Mouse (Mus musculus): ENCODE measurements around the gene Slc5a5.
"Not testable (repeated sequence)": the region's sequence is repeated elsewhere in the genome, so short reads cannot be mapped to it uniquely, and the experiment has no call there.

Slc5a5 gene

DNA sequence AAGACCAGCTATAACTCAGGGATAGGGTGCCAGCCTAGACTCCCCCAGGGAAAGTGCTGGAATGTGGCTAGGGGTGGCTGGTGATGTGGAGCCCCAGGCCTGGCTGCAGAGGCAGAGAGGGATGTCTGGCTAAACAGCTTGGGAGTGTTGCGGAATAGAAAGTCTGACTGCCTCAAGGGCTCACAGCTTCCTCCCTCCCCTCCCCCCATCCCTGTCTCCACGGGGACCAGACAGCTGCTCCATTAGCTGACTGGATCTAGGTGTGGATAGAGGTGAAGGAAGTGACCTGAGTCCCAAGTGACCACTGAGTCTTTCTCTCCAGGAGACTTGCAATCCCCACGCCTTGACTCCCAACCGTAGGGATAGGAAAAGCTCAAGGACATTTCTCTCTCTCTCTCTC lies 10.6 kb upstream of the Slc5a5 start:
- DNase-seq (ENCODE audit: extremely low read depth, low read depth, low spot score): no peak

DNA sequence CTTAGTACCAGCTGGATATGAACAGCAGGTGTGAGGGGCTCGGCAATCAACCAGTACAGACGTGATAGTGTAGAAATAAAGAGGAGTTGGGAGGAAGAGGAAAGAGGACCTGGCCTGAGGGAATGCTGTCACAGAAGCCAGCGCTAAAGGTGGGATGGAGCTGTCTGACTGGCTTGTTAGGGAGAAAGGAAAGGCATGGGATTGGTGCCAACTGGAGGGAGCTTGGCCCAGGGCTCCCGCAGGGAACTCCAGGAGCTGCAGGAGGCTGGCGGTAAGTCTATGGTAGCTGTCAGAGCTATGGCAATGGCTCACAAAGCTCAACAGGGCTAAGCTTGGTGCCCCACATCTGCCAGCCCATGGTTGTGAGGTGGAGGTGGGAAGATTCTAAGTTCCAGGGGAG lies 9.7 kb upstream of the Slc5a5 start:
- no peak for DNase-seq (ENCODE audit: extremely low read depth, low read depth, low spot score)

DNA sequence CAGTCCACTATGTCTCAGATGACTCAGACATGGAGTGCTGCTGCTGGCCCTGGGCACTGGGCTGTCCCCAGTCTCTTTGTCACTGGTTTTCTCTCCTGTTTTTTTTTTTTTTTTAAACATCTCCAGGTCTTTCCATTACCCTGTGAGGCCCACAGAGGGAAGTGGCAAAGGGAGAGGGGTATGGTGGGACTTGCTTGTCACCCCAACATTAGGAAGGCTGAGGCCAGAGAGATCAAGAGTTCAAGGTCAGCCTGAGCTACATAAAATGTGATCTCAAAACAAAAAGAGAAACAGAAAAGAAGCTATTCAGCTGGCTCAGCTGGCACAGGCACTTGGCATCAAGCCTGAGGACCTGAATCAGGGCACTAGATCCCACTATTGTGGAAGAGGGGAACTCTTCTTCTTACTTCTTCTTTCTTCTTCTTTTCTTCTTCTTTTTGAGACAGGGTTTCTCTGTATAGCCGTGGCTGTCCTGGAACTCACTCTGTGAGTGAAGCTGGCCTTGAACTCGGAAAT lies 8.4 kb upstream of the Slc5a5 start:
- DNase-seq (ENCODE audit: extremely low read depth, low read depth, low spot score): no peak

DNA sequence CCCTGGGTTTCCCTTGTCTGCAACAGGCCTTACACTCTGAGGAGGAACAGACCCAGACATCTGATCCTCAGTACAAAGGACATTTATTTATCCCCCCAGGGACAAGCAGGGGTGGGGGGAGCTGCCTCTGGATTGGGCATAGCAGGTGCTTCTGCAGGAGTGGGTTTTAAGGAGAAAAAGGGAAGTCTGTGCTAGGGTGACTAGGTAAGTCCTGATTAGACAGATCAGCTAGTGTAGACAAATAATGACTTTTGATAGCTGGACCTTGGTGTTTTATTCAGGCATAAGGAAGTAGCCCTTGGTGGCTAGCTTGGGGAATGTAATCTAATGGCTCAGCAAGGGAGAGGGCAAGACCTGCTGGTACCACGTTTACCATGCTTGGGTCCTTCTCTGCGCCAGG lies 6.7 kb upstream of the Slc5a5 start:
- DNase-seq (ENCODE audit: extremely low read depth, low read depth, low spot score): no peak

DNA sequence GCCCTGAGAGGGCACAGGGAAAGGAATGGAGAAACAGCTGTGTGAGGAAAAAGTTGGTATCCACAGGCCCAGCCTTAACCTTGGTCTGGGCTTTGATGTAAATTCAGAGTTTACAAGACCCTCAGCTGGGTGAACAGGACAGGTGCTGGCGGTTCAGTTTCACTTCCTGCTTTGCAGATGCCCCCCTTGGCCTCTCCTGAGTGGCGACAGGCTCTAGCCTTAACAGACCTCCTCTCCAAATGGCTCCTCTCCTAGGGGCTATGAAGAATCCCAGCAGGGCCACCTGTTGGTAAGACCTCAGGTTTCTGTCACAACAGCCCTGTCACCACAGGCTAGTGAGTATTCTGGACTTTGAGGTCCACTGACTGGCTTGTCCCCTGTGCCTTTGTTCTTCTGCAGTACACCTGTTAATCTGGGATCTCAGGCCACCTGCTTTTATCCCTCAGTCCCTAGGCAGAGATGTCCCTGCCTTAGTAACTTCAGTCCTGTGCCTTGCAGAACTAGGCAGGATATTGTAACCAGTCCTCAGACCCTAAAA lies 6.2 kb upstream of the Slc5a5 start:
- no peak for DNase-seq (ENCODE audit: extremely low read depth, low read depth, low spot score)

DNA sequence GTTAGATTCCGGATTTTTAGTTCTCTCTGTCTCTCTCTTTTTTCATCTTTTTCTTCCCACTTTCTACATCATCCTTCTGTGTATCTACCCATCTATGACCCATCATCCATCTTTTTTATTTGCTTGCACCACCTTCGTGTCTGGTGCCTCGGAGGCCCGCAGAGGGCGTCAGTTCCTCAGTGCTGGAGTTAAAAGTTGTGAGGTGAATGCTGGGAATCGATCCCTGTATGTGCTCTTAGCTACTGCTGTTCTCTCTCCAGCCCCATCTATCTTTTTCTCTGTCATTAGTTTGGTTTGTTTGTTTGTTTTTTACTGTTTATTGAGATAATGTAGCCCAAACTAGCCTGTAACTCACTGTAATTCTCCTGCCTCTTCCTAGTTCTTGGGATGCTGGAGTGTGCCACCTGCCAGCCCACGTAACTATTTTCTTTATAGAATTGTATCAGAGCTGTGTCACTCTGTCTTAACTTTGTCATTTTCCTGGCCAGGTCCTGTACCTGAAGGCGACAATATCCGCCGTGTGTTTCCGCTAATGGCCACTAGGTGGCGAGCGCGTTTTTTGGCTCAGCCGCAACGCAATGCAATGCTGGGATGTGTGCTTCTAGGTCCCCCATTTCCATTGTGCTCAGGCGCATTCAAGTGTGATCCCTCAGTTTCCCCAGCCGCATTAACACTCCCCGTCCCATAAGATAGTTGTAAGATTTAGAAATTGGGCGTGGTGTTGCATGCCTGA lies 5.3 kb upstream of the Slc5a5 start:
- DNase-seq (ENCODE audit: extremely low read depth, low read depth, low spot score): no peak

DNA sequence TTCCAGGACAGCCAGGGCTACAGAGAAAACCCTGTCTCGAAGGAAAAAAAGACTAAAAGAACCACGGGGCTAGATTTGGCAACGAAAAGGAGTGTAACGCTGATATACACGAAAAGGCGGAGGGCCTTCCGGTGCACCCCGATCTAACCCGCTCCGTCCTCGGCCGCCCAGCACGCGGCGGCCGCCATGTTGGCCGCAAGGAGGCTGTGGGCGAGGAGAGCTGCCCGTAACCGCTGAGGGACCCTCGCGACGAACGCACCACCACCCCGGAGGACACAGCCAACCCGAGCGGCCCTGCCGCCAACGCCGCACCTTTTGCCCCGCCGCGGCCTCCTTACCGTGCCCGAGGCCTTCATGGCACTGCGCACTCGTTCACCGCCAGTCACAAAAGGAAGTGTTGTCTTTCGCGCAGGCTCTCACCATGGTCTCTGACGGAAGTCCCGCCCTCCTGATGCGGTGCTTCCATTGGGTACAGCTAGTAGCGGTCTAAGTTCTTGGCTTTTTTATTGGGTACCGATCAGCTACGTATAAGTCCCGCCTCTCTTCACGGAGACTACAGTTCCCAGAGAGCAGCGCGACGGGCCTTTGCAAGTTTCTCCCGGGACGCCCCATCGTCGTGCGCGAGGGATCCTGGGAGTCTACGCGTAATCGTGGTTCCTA lies 4.6 kb upstream of the Slc5a5 start, which contains the start of gene Rpl18a:
Gene Rpl18a, minus strand, starts transcription at position 392 of the 660 bp plus-strand sequence.
- peak; percentile 98 for DNase-seq (ENCODE audit: extremely low read depth, low read depth, low spot score)

DNA sequence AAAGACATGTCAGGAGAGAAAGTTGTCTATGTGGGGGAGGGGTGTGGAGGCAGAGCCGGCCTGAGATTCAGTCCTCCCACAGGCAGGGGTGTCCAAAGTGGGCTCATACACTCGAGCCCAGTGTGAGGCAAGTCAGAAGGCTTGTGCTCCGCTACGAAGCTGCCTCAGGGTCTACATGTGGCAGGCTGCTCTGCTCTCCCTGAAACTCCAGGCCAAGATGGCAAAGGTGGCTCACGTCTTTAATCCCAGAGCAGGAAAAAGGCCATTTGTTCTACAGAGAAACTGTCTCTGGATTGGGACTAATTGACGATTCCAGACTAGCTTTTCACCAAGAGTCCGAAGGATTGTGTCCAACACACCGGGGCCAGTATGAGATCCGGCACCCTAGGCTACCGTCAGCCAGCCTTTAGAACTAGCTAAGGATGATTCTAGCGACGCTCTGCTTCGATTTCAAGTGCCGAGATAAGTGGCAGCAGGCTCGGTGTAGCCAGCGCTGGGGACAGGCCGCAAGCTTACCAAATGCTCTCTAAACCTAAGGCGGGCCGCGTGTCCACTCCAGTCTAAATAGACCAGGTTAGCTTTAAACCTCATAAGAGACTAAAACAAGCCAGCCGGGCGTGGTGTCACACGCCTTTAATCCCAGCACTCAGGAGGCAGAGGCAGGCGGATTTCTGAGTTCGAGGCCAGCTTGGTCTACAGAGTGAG lies 3.9 kb upstream of the Slc5a5 start:
- no peak for DNase-seq (ENCODE audit: extremely low read depth, low read depth, low spot score)

DNA sequence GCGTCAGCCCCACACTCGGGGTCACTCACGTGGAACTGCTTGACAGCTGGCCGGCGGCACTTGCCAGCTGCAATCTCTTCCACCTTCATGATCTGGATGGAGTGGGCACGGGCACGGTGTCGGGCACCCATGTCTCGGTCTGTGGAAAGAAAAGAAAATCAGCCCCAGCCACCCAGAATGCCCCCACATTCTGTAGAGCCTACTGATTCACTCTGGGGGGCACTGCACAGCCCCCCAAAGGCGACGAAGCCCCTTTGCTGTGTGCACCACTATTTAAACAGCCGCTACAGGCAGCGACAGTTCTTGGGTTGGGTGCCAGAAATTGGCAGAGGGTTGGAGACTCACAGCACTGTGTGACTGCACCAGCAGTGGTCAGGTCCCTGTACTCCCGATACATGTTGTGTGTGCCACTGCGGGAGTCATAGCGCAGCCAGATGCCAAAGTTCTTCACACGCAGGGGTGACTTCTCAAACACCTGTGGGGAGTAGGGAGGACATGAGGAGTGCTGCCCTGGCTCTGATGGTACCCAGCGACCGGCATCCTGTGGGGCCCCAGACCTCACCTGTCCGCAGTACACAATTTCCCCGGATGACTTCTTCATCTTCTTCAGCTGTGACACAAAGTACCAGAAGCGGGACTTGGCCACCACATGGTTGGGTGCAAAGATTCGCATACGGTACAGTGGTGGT lies 3.2 kb upstream of the Slc5a5 start:
- DNase-seq (ENCODE audit: extremely low read depth, low read depth, low spot score): not testable (repeated sequence)

DNA sequence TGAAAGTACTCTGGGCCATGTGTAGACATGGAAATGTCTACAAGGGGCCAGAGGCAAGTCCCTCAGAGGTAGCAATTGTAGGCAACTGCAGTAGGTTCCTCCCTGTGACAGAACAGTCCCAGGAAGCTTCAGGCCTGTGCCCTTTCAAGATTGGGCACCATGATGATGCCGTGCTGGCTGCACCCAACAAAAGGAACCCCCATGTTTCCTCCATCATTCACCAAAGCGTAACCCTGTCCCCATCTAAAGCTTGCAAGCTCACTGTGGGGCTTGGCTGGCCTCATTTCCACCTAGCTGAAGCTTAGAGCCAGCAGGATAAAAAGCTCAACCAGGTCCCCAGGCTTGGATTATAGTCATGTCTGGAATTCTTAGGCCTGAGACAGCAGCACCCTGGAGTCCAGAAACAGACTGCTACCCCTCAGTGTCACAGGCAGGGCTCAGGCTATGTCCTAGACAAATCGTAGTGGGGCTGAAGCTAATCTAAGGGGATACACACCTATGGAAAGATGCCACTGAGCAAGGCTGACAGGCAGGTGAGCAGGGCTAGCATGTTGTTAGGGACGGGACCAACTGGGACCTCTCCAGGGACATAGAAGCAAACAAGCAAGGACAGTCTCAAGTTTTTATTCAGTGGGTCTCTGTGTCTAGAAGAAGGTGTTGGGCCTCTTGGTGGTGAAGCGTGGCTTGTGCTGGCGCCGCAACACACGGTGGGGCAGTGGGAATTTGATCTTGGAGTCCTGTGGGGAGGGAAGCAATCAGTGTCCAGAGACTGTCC lies 2.4 kb upstream of the Slc5a5 start:
- no peak for DNase-seq (ENCODE audit: extremely low read depth, low read depth, low spot score)

DNA sequence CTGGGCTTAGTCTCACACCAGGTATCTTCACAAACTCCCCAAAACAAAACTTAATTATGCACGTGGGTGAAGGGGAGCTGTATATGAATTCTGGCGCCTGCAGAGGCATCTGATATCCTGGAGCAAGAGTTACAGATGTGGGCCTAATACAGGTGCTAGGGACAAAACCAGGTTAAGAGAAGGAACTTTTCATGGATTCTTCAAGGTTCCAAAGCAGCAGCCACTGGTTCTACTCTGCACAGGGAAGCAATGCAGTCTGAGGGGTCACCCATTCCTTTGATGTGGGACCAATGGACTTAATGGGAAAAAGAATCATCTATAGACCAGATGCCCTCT lies 1.8 kb upstream of the Slc5a5 start:
- DNase-seq (ENCODE audit: extremely low read depth, low read depth, low spot score): no peak

DNA sequence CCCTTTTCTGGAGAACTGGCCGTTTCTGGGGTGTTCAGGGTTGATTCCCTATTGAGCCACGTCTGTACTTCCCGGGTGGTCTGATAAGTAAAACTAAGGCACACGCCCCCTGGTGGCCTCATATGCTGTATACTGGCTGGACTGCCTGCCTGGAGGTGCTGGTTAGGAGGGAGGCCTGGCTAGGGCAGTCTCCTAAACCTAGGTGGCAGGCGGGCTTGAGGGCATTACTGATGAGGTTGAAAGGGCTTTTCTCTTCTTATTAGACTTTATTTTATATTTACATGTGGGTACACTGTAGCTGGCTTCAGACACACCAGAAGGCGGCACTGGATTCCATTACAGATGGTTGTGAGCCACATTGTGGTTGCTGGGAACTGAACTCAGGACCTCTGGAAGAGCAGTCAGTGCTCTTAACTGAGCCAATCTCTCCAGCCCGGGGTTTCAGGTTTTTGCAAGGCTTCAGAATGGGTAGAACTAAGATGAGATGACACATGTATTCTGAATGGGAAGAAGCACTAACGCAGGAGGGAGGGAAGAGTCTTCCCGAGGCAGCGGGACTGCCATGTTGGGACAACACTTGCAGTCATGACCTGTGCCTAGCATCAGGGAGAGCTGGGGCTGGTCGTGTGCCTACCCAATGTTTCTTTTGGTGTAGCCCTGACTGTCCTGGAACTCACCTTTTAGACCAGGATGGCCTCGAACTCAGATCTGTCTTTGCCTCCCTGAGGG lies 1.3 kb upstream of the Slc5a5 start:
- no peak for DNase-seq (ENCODE audit: extremely low read depth, low read depth, low spot score)

DNA sequence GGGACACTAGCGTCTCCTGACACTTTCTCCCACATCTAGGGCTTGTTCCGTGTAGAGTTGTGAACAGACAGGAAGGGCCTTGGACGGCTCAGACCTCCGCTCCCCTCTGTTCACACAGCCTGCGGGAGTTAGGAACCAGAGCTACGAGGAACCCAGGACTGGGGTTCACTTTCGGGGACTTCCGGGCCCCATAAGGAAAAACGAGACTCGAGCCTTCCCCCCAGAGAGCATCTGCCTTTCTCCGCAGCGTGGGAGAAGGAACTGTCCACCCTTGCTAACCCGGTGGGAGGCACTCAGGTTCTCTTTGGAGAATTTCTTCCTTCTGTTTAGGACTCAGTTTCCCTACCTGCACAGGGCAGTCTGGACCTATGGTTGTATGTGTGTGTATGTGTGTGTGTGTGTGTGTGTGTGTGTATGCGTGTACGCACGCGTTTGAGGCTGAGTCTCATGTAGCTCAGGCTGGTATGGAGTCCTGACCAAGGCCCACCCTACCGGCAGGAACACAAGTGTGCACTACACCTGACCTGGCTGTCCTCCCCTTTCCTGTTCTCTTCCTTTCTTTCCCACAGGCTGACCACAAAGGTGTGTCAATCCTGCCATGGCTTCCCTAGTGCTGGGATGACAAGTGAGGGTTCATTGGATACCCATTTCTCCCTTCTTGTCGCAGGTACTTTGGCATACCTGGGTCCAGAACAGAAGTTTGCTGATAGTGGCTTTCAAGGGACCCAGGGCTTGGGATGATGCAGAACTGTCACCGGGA lies 519 bp upstream of the Slc5a5 start:
- no peak for DNase-seq (ENCODE audit: extremely low read depth, low read depth, low spot score)

DNA sequence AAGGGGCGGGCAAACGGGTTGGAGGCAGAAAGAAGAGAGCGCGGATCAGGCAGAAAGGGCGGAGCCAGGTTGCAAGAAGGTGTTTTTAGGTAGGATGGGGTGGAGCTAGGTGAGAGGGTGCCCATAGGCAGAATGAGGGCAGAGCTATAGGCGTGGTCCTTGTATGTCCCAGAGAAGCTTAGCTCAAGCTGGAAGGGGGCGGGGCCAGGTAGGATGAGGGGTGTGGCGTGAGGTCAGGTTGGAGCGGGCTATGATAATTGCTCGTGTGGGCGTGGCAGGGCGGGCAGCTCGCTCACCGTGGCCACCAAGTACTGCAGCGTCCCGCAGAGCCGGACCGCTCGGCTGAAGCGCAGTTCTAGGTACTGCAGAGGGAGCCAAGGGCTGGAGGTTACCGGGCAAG lies 1.2 kb downstream of the Slc5a5 start:
- peak; percentile 78 for DNase-seq (ENCODE audit: extremely low read depth, low read depth, low spot score)

DNA sequence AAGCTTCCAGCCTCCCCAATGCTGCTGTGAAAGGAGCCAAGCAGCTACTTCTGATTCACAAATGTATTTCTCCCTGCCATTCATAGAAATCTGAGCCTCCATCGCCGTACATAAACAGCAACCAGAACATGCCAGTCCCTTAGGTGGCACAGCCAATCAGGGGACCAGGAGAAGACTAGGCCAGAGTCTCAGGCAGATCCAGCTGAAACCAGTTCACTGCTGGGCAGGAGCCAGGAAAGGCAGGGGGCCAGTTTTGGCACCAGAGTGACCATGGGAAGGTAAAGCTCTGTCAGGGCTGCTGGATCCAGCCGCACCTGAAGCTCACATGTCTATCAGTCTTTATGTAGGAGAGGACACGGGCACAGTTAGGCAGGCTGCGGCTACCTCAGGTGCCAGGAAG lies 1.9 kb downstream of the Slc5a5 start:
- DNase-seq (ENCODE audit: extremely low read depth, low read depth, low spot score): no peak

DNA sequence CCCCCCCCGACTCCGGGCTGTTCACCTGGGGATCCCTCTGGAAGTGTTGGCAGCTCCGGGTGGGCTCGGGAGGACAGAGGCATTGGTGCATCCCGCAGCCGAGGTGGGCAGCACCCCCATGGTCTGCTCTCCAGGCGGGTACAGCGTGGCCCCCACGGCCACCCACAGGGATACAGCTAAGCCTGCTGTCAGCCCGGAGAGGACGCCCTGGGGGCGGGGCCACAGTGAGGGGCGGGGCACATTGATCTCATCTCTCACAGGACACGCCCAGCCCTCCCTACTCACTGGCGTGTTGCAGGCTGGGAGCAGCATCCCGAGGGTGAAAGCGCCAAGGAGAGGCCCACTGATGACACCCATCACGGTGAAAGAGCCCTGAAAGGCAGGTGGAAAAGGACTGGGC lies 4.9 kb downstream of the Slc5a5 start:
- no peak for DNase-seq (ENCODE audit: extremely low read depth, low read depth, low spot score)

DNA sequence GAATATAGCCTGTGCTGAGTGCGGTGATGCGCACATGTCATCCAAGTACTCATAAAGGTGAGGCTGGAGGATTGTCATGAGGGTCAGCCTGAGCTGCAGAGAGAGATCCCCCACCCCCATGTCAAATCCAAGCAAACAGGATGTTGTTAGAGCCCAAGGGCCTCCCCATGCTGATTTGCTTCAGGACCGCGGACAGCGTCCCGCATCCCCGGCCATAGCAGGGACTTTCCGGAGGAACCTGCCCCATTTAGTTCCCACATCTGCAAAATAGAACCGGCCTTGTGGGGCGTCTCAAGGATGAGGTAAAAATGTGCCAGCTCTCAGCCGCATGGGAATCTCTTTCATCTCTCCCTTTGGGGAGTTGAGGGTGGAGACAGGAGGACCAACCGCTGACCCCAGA lies 6.9 kb downstream of the Slc5a5 start:
- no peak for DNase-seq (ENCODE audit: extremely low read depth, low read depth, low spot score)

DNA sequence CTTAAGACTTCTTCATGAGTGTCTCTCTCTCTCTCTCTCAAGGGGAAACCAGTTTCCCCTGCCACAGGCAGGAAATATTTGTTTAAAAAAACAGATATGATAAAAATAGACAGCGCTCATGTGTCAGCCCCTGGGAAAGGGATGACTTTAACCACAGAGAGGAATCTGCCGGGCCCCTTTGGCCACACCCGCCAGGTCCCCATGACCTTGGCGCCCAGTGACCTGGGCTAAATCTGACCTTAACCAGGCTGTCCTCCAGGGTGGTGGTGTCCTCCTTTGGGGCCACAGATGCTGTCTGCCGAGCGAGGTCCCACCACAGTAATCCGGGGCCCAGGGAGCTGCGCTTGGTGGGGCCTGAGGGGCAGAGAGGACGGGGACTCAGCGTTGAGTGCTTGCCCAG lies 7.9 kb downstream of the Slc5a5 start:
- no peak for DNase-seq (ENCODE audit: extremely low read depth, low read depth, low spot score)

DNA sequence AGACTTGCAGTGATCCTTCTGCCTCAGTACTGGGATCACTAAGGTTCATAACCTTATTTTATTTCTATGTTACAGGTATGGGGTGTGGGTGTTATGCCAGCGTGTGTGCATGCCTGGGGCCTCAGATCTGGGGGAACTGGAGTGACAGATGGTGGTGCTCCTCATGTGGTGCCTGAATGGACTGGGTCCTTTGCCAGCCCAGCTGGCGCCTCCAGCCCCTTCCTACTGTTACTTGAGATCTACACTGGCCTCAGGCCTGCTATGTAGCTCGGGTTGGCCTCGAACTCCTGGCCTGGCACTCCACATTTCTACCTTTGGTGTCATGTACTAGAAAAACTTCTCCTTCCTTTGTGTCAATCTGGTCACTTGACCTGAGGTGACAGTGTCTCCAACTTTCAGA lies 8.4 kb downstream of the Slc5a5 start:
- DNase-seq (ENCODE audit: extremely low read depth, low read depth, low spot score): no peak

Measured in fat pad, adult 2 months (tissue).